Mouse (Mus musculus): Measurements from ENCODE around the gene Tlk1.

DNA sequence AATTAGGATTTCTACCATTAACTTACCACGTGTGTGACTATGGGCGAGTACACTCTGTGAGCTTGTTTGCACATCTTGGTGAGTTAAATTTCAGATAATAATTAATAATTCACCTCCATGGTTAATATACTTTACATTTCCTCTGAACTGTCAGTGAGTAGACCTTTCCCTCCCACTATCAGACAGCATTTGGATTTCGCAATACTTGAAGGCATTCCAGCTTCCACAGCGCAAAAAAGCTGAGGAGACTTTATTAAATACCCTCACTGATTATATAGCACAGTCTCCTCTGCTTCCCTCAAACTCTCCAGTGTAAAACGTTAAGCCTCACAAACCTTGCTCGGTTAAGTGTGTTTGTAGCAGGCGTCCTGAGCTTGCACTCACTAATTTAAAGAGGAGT lies 60.8 kb downstream of the Tlk1 start:
- no peak for TF ChIP-seq CTCF (conservative IDR thresholded peaks at IDR 0.05; ENCODE audit: low read length)
- no peak for TF ChIP-seq POU5F1 (IDR thresholded peaks at IDR 0.05; ENCODE audit: borderline replicate concordance, low read length)

Data from E14TG2a.4 (cell line).